Mouse (Mus musculus): ENCODE data around the gene Ggps1.

- no peak for TF ChIP-seq ZC3H11A (IDR thresholded peaks at IDR 0.05; ENCODE audit: borderline replicate concordance, low read depth, low read length)
- TF ChIP-seq MAFK (IDR thresholded peaks at IDR 0.05; ENCODE audit: insufficient read depth, low read depth, low read length), result no peak
These were observed 48.7 kb downstream of the Ggps1 start for GRCm38 (mm10) chr13:14014540-14014939.

All from ES-E14 (cell line).